Mouse (Mus musculus) heart, postnatal 10 days (tissue): ENCODE results near the gene Samd14. TPM values are rescaled to one million over a fixed set of nuclear protein-coding genes. Genes with fewer than 3 reads are reported as not detected.
"Not testable (repeated sequence)": the region's sequence is repeated elsewhere in the genome, so short reads cannot be mapped to it uniquely, and the experiment has no call there.

Experiments used
- DNase-seq, 2 experiments: peaks; one replicate each; pipeline ENCODE4 v3.0.0; 2021
- intact Hi-C: fragments of 180-260 bp; cut with DNase I; formaldehyde crosslinking; loops from one replicate; pipeline ENCODE4 v1.15.1; 2025
- total RNA-seq, 2 experiments: library from RNA; stranded (reverse); gene quantifications; 2 replicates each; pipeline ENCODE4 v1.2.3; 2021

Gene Samd14
- total RNA-seq, 2 experiments from 2014 or later, result 4.1 to 5.9 TPM

GRCm38 (mm10) chr11:95002705-95003104 is 7.0 kb upstream of the Samd14 start:
- no peak for DNase-seq
- intact Hi-C loops, result no loop called here

DNA sequence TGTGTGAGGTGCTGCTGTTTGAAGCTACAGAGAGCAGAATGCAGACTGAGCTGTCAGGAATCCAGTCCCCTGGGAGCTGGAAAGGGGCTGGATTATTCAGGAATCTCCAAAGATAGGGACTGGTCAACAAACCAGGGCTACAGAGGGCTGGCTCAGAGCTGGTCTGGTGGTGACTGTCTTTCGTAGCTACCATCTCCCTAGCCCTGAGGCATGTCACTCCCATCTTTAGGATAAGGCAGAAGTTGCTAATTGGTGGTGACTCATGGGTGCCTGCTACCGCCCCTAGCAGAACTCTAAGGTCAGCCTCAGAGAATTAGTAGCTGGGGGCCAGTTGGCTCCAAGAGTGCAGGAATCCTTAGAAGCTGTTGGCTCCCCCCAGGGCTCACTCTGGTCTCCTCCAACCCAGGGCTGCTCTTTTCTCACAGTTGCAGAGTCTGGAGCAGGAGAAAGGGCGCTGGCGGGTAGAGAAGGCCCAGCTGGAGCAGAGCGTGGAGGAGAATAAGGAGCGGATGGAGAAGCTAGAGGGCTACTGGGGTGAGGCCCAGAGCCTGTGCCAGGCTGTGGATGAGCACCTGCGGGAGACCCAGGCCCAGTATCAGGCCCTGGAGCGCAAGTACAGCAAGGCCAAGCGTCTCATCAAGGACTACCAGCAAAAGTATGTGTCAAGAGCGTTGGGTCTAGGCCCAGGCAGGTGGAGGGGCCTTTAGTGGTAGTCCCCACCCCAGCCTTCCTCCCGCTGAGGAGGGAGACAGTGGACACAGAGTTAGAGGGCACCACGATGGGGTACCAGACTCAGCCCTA is 5.3 kb upstream of the Samd14 start:
- DNase-seq, result peak; percentile 54 to 64
- intact Hi-C loops, result no loop called here

DNA sequence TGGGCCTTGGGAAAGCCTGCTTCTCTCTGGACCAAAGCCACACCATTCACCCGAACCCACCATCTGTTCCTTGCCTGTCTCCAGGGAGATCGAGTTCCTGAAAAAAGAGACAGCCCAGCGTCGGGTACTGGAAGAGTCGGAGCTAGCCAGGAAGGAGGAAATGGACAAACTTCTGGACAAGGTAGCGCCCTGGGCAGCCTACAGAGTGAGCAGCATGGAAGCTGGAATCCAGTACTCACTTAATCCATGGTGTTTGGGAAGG is 4.8 kb upstream of the Samd14 start:
- no peak for DNase-seq
- intact Hi-C loops, result no loop called here

- intact Hi-C loops, result no loop called here
- no peak for DNase-seq
These were observed 3.6 kb upstream of the Samd14 start for GRCm38 (mm10) chr11:95006038-95006437.

GRCm38 (mm10) chr11:95006525-95007219 is 3.0 kb upstream of the Samd14 start:
- DNase-seq, result peak; percentile 85
- intact Hi-C loops, result no loop called here

DNA sequence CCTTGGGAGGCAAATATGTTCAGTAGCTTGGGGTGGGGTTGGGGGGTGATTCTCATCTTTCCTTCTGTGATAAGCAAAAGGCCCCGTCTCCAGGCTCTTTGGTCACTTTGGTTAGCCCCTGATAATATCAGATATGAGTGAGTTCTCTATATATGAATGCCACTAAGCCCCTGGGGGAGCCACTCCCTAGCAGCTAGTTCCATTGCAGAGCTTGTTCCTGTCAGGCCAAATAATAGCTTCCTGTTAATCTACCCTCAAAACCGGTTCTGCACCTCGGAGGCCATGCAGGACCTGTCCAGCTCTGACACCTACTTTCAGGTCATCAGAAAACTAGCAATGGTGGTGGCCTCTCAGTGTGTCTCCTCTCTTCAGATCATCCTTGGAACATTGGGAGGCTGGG is 2.3 kb upstream of the Samd14 start:
- intact Hi-C loops, result no loop called here

DNA sequence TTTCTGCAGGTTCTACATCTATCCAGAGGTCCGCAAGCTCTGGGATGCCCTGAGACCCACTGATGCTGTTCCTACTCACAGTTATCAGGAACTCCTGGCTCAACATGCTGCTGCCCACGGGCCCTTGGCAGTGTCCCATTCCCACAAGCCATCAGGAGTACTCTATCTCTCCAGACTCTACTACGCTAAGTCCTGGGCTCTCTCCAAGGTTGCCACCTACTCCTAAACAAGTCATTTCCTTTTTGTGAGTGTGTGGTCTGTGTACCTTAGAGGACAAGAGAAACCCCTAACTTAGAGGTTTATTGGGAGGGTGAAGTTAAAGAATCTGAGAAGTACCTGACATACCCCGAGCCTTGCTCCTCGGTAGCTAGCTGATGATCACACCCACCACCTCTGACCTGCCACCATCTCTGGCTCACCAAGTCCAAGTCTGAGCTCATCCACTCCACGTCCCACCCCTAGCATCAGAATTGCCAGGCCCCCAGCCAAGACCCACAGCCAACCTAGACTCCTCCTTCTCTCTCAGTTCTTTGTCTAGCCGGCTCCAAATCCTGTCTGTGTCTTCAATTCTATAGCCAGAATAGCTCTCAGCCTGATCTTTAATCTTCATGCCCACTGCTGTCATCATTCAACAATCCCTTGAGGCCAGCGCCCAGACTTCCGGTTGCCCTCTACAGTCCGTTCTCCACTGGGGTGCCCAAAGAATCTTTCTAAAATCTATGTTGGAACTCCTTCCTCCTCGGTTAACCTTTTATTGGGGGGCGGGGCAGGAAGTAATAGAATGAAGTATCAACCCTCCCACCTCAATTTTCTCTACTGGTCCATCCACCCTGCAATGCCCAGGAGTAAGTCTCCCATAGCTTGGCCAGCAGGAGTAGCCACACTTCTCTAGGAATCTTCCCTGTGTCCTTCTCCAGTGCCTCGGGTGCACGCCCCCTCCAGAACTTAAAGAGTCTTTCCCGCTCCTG is 734 bp upstream of the Samd14 start:
- peak; percentile 48 to 70 for DNase-seq
- intact Hi-C loops, result no loop called here

More for the DNA sequence above, 2.3 kb upstream of the Samd14 start:
- peak in 1 of 2 experiments; percentile 1 for DNase-seq

DNA sequence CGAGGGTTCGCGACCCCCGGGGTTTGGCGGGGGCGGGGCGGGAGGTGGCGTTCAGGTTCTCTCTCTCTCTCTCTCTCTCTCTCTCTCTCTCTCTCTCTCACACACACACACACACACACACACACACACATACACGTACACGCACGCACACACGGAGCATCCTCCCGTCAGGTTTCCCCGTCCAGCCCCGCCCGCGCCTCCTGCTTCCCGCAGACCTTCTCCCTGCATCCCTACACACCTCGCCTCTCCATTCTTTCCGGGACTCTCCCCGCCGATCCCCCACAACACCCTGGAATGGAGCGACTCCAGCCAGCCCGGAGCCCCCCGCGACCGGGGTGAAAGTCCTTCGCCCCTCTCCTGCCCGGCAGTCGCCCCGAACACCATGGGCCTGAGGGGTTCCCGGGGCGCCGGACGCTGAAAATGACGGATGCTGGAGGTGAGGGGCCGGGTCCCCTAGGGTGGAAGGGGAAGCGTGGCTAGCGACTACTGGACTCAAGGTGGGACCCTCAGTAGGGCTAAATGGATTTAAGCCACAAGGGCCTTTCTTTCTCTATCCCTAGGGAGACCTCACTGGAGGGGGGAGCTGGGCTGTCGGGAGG is 561 bp downstream of the Samd14 start:
- intact Hi-C loops, result no loop called here
- DNase-seq, result peak in 1 of 2 experiments; percentile 49

GRCm38 (mm10) chr11:95010841-95011403 is 1.2 kb downstream of the Samd14 start:
- intact Hi-C loops, DNase-seq: not testable (repeated sequence)

DNA sequence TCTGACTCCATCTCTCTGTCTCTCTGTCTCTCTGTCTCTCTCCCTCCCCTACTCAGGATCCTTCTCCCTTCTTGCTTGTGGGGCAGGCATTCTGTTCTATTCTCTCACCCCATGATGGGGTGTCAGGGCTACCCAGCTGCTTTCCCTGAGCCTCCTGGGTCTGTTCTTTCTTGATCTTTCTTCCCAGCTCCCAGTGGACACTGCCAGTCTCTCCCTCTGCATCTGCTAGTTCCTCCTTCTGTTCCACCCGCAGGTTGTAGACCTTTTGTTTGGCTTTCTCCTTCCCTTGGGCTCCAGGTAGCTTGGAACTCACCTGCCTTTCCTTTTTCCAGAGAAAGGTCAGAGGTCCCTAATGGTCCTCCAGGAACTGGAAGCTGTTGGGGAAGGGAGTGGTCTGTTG is 1.7 kb downstream of the Samd14 start:
- intact Hi-C loops, result no loop called here
- no peak for DNase-seq

DNA sequence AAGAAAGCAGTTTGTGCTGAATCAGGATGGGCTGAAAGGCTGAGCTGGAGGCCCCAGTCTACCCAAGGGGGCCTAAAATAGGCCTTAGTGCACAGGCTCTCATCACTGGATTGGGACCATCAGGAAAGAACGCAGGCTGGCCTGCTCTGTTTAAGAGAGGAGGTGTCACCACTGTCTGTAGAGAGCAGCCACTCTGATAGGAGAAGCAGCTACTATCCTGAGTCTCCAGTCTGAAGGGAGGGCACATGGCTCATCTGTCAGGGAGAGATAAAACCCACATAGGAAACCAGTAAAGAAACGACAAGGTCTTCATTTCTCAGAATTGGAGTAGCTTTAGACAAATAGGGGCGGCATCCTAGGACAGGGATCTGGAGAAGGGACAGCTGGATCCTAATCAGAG is 2.4 kb downstream of the Samd14 start:
- DNase-seq, result no peak
- intact Hi-C loops, result no loop called here

- no peak for DNase-seq
- intact Hi-C loops, result no loop called here
These were observed 2.8 kb downstream of the Samd14 start for GRCm38 (mm10) chr11:95012487-95012886.

GRCm38 (mm10) chr11:95015484-95015883 is 5.8 kb downstream of the Samd14 start:
- intact Hi-C loops, result no loop called here
- DNase-seq, result peak; percentile 57

GRCm38 (mm10) chr11:95022237-95022992 is 12.7 kb downstream of the Samd14 start:
- intact Hi-C loops, result no loop called here
- no peak for DNase-seq

GRCm38 (mm10) chr11:95023481-95023880 is 13.8 kb downstream of the Samd14 start:
- intact Hi-C loops, result no loop called here
- DNase-seq, result no peak

DNA sequence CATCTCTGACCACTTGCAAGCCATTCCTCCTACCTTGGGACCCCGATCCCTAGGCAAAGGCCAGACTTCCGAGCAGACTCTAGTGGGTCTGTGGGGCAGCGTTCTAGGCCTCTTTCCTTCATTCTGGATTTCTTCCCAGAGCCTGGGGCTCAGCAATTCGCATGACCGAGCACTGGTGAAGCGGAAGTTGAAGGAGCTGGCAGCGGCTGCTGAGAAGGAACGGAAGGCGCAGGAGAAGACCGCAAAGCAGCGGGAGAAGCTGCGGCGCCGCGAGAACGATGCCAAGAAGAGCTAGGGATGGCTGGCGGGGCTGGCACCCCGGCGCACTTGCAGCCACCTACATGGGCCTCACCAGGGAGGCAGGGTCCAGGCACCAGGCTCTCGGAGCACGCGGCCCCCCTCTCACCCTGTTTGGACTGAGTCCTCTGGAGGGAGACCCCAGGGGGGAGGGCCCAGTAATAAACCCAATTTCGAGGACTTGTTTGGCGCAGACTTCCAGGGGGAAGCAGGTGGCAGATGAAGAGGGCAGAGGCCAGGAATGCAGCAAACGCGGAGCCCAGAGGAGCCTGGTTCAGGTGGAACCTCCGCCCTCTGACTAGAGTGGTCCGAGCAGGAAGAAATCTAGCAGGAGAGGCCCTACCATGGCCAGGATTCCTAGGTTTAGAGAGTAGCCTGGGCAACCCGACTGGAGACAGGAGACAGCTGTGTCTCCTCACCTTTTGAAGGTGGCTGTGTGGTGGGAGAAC is 14.9 kb downstream of the Samd14 start:
- DNase-seq, result no peak
- intact Hi-C loops, result no loop called here

DNA sequence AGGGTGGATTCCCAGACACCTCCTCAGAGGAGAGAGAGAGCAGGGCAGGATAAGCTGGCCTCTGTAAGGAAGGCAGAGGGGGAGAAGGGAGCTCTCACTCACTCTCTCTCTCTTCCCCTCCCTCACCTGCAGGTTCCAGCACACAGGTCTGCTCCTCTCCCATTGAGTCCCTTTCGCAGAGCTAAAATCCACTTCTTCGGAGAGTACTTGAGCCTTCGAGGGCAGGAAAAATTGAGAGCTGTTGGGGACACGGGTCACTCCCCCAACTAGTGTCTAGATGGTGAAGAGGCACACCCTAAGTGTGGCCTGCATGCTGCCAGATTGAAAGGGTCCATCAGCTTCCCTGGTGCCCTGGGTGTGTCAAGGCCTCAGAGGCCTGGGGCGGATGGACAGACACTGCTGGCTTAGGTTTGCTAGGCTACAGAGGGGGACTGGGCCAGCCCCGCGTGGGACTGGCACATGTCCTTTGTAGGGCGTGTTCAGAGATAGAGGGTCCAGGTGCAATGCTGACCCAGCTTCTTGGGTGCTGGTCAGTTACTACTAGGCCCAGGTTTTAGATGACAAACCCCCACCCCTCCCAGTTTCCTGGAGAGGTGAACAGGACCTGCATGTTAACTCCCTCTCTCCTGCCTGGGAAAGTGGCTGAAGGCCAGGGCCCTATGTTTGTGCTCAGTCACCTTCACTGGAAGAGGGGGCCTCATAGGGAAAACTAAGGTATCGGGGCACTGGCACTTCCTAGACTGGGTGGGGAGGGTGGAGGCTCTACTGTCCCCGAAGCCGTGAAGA is 15.7 kb downstream of the Samd14 start:
- intact Hi-C loops, result no loop called here
- DNase-seq, result no peak

- intact Hi-C loops, result no loop called here
These were observed 16.4 kb downstream of the Samd14 start for GRCm38 (mm10) chr11:95026090-95026542.

More at GRCm38 (mm10) chr11:95026090-95026542, 16.4 kb downstream of the Samd14 start:
- no peak for DNase-seq
